Comparison of ENCODE assay signal across 10 mouse cellular contexts in the genomic region with DNA sequence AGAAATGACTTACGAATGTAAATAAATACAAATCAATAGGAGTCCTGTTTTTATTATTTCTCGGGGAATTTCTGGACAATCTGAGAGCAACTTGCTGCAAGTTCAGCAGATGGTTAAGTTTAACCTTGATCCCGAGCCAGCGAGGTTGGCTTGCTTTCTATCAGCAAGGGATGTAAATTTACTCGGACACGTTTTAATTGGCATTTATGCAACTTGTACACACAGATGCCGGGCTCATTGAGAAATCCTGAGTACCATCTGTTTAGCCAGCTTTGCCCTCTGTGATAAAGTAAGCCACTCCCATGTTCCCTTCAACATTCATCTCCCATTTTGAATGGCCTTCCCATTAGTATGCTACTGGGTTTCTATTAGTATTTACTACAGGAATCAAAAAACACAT.
DNase-seq lines count a peak whose midpoint lies in the region; ATAC-seq and TF ChIP-seq lines count a peak whose summit lies in the region.
"Had no signal": no experiment of that assay in that cellular context is flagged by ENCODE, and none has a peak within 500 bp of the region (broad histone marks: within the 10 kb centered on the region; RNA-seq: fewer than 3 reads in every experiment).

No protein-coding gene starts in this region.

- 10% methylated on average over 7 of the region's 7 CpGs for WGBS in liver, adult 2 months
- WGBS in liver, embryonic 11.5 days: 79% methylated on average over 7 of the region's 7 CpGs
- 12% methylated on average over 7 of the region's 7 CpGs for WGBS in hindbrain, embryonic 13.5 days
- 18% methylated on average over 7 of the region's 7 CpGs for WGBS in midbrain, postnatal 0 days

- H3K4me3 ChIP-seq in liver, adult 2 months (ENCODE audit: insufficient read depth, low read depth, low read length): no peak overlapping the region
- H3K4me3 ChIP-seq in liver, embryonic 11.5 days (ENCODE audit: low read depth, low read length): no peak overlapping the region
- no peak overlapping the region for H3K4me3 ChIP-seq in hindbrain, embryonic 13.5 days
- H3K4me3 ChIP-seq in midbrain, postnatal 0 days (ENCODE audit: low read depth, low read length): no peak overlapping the region
- H3K4me3 ChIP-seq: limb, embryonic 15.5 days had no signal

- H3K36me3 ChIP-seq in liver, adult 2 months (ENCODE audit: control insufficient read depth, insufficient read depth, low read length): no peaks in the 10 kb centered on the region
- no peaks in the 10 kb centered on the region for H3K36me3 ChIP-seq in liver, embryonic 11.5 days (ENCODE audit: control insufficient read depth, insufficient read depth, low read length)
- H3K36me3 ChIP-seq in hindbrain, embryonic 13.5 days: no peaks in the 10 kb centered on the region
- no peaks in the 10 kb centered on the region for H3K36me3 ChIP-seq in midbrain, postnatal 0 days (ENCODE audit: insufficient read depth, low read length)
- H3K36me3 ChIP-seq: limb, embryonic 15.5 days had no signal

- TF ChIP-seq POLR2A in liver, adult 2 months (IDR thresholded peaks at IDR 0.05; ENCODE audit: extremely low read depth, insufficient read depth, low read length): no peak

- no peak overlapping the region for H3K9ac ChIP-seq in liver, adult 2 months (ENCODE audit: low read depth, low read length)
- H3K9ac ChIP-seq in liver, embryonic 11.5 days (ENCODE audit: low read depth, low read length): no peak overlapping the region
- H3K9ac ChIP-seq in hindbrain, embryonic 13.5 days: no peak overlapping the region
- no peak overlapping the region for H3K9ac ChIP-seq in midbrain, postnatal 0 days (replicated peaks; ENCODE audit: low read length, poor library complexity, severe bottlenecking)
- H3K9ac ChIP-seq: limb, embryonic 15.5 days had no signal

- no peak overlapping the region for H3K4me2 ChIP-seq in liver, embryonic 11.5 days
- no peak overlapping the region for H3K4me2 ChIP-seq in hindbrain, embryonic 13.5 days
- no peak overlapping the region for H3K4me2 ChIP-seq in midbrain, postnatal 0 days (ENCODE audit: low read depth, low read length, poor library complexity, severe bottlenecking)
- H3K4me2 ChIP-seq: limb, embryonic 15.5 days had no signal

- no peaks in the 10 kb centered on the region for H3K27me3 ChIP-seq in liver, adult 2 months (ENCODE audit: control insufficient read depth, insufficient read depth, low read length)
- no peaks in the 10 kb centered on the region for H3K27me3 ChIP-seq in liver, embryonic 11.5 days (replicated peaks; ENCODE audit: control insufficient read depth, insufficient read depth, low read length)
- H3K27me3 ChIP-seq in hindbrain, embryonic 13.5 days: no peaks in the 10 kb centered on the region
- H3K27me3 ChIP-seq in midbrain, postnatal 0 days (ENCODE audit: insufficient read depth, low read length): no peaks in the 10 kb centered on the region
- H3K27me3 ChIP-seq: limb, embryonic 15.5 days had no signal

- ATAC-seq in liver, embryonic 11.5 days (replicated peaks; ENCODE audit: low FRiP score): no peak
- peak; percentile 33; the same call in 1 of the 2 replicates for ATAC-seq in hindbrain, embryonic 13.5 days (ENCODE audit: low FRiP score)
- no peak; the same call in 1 of the 2 replicates for ATAC-seq in midbrain, postnatal 0 days (ENCODE audit: low FRiP score)
- ATAC-seq in granulocyte monocyte progenitor cell, adult 5-6 weeks (replicated peaks; ENCODE audit: poor library complexity, severe bottlenecking): no peak
- ATAC-seq: intestine, embryonic 16.5 days had no signal

- DNase-seq in liver, adult 2 months (ENCODE audit: extremely low read depth, low read depth, low spot score): peak; percentile 92
- no peak for DNase-seq in liver, embryonic 11.5 days (ENCODE audit: low spot score)
- DNase-seq in cerebellum, adult 9-10 months: peak; percentile 81
- peak; percentile 81 for DNase-seq in midbrain, postnatal 0 days (ENCODE audit: low spot score)
- no peak for DNase-seq in urinary bladder, adult 18-20 months (ENCODE audit: low spot score in 2 of 2)
- no peak for DNase-seq in urinary bladder, postnatal 4 days (ENCODE audit: low spot score in 2 of 2)

- H3K9me3 ChIP-seq in liver, embryonic 11.5 days (ENCODE audit: control insufficient read depth, low read length): no peaks in the 10 kb centered on the region
- no peaks in the 10 kb centered on the region for H3K9me3 ChIP-seq in hindbrain, embryonic 13.5 days
- H3K9me3 ChIP-seq in midbrain, postnatal 0 days (ENCODE audit: low read length): no peaks in the 10 kb centered on the region
- H3K9me3 ChIP-seq: limb, embryonic 15.5 days had no signal

- H3K27ac ChIP-seq in liver, adult 2 months (replicated peaks; ENCODE audit: insufficient read depth, low read depth, low read length): no peak overlapping the region
- H3K27ac ChIP-seq in liver, embryonic 11.5 days (ENCODE audit: low read depth, low read length): no peak overlapping the region
- no peak overlapping the region for H3K27ac ChIP-seq in hindbrain, embryonic 13.5 days
- no peak overlapping the region for H3K27ac ChIP-seq in midbrain, postnatal 0 days (ENCODE audit: low read depth, low read length)
- H3K27ac ChIP-seq: limb, embryonic 15.5 days had no signal

- no peak for TF ChIP-seq CTCF in liver, adult 2 months (IDR thresholded peaks at IDR 0.05; ENCODE audit: low read depth, low read length)
- TF ChIP-seq CTCF in midbrain, postnatal 0 days (IDR thresholded peaks at IDR 0.05): no peak

- H3K79me2 ChIP-seq in liver, adult 2 months (ENCODE audit: control insufficient read depth, insufficient read depth, low read length): no peaks in the 10 kb centered on the region

- no peaks in the 10 kb centered on the region for H3K4me1 ChIP-seq in liver, adult 2 months (ENCODE audit: control insufficient read depth, insufficient read depth, low read length)
- H3K4me1 ChIP-seq in liver, embryonic 11.5 days (replicated peaks; ENCODE audit: control insufficient read depth, insufficient read depth, low read length): no peaks in the 10 kb centered on the region
- H3K4me1 ChIP-seq in hindbrain, embryonic 13.5 days (replicated peaks): peaks cover 25% of the 10 kb centered on the region
- no peaks in the 10 kb centered on the region for H3K4me1 ChIP-seq in midbrain, postnatal 0 days (ENCODE audit: insufficient read depth, low read length)
- H3K4me1 ChIP-seq: limb, embryonic 15.5 days had no signal

Comparison
In these comparisons a context has a peak if more than half of its experiments do, and no peak if none do; other contexts are left out.
1. DNase-seq: peak in liver, adult 2 months (single experiment), cerebellum, adult 9-10 months (single experiment) and midbrain, postnatal 0 days (single experiment); none in liver, embryonic 11.5 days (single experiment), urinary bladder, adult 18-20 months (0 of 2) and urinary bladder, postnatal 4 days (0 of 2).